Mouse (Mus musculus): ENCODE data around the gene Arhgef3. TPM values are rescaled to one million over a fixed set of nuclear protein-coding genes. Genes with fewer than 3 reads are reported as not detected.

The Arhgef3 gene
- total and polyA plus RNA-seq, 3 experiments: 6.7 to 15.2 (median 11.9) TPM

DNA sequence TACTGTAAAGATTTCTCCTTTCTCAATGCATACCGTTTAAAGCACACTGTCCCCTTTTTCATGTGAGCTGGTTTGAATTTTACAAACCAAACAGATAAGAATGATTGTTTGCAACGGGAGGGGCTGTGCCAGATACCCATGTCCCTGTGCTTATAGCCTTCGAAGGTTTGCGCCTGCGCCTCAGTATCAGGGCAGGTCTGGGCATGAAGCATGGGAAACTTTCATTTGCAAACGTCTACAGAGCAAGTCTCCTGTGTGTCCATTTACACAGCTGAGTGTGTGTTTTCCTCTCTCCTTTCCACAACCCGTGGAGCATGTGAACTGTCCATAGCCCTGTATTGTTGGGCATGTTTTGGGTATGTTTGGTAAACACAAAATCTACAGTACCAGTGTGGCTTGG lies 281.7 kb downstream of the Arhgef3 start:
- Histone ChIP-seq H3K36me3 (replicated peaks) (peaks cover 65% of the 10 kb centered on the region), H3K9me3 (replicated peaks) (no peaks in the 10 kb centered on the region), H3K4me3 (ENCODE audit: low read depth, low read length) (no peak overlapping the region), H3K4me1 (ENCODE audit: insufficient read depth, low read depth, low read length) (peaks cover 11% of the 10 kb centered on the region), H3K27me3 (ENCODE audit: insufficient read depth, low read length) (peaks cover 6% of the 10 kb centered on the region; the same call in 1 of the 2 replicates)
- ATAC-seq (ENCODE audit: extremely low read depth, insufficient number of reproducible peaks, low FRiP score, poor library complexity, severe bottlenecking) (no peak), DNase-seq (ENCODE audit: low spot score) (no peak)
- TF ChIP-seq POLR2AphosphoS5 (IDR thresholded peaks at IDR 0.05; ENCODE audit: insufficient replicate concordance, low read depth, low read length): no peak
- no peak for TF ChIP-seq CTCF (IDR thresholded peaks at IDR 0.05; ENCODE audit: low read depth, low read length)
- TF ChIP-seq TAL1 (conservative IDR thresholded peaks at IDR 0.05; ENCODE audit: low read depth, low read length): no peak
- TF ChIP-seq GATA2 (IDR thresholded peaks at IDR 0.05; ENCODE audit: borderline replicate concordance, low read depth, low read length): no peak
- no peak for TF ChIP-seq GATA1 (IDR thresholded peaks at IDR 0.05; ENCODE audit: borderline replicate concordance, low read length)

DNA sequence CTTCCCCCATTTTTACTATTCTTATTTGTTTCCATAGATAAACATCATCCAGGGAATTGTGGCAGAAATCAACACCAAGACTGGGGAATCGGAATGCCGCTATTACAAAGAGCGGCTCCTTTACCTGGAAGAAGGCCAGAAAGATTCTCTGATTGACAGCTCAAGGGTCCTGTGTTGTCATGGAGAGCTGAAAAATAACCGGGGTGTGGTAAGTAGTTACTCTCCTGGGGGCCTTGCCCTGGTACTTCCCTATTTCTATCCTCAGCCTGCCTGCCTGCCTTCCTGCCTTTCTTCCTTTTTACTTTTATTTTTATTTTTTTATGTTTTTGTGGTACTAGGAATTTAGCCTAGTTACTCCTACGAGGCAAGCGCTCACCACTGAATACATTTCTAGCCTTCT lies 282.8 kb downstream of the Arhgef3 start:
- peaks cover 6% of the 10 kb centered on the region; the same call in 1 of the 2 replicates for H3K27me3 ChIP-seq (ENCODE audit: insufficient read depth, low read length)
- DNase-seq (ENCODE audit: low spot score) (no peak), ATAC-seq (ENCODE audit: extremely low read depth, insufficient number of reproducible peaks, low FRiP score, poor library complexity, severe bottlenecking) (no peak)
- H3K4me1 ChIP-seq (ENCODE audit: insufficient read depth, low read depth, low read length): peaks cover 11% of the 10 kb centered on the region
- no peak overlapping the region for H3K4me3 ChIP-seq (ENCODE audit: low read depth, low read length)
- H3K36me3 ChIP-seq (replicated peaks): peaks cover 73% of the 10 kb centered on the region
- no peaks in the 10 kb centered on the region for H3K9me3 ChIP-seq (replicated peaks)
- TF ChIP-seq POLR2AphosphoS5 (IDR thresholded peaks at IDR 0.05; ENCODE audit: insufficient replicate concordance, low read depth, low read length): no peak
- no peak for TF ChIP-seq GATA1 (IDR thresholded peaks at IDR 0.05; ENCODE audit: borderline replicate concordance, low read length)
- no peak for TF ChIP-seq GATA2 (IDR thresholded peaks at IDR 0.05; ENCODE audit: borderline replicate concordance, low read depth, low read length)
- TF ChIP-seq TAL1 (conservative IDR thresholded peaks at IDR 0.05; ENCODE audit: low read depth, low read length): no peak
- no peak for TF ChIP-seq CTCF (IDR thresholded peaks at IDR 0.05; ENCODE audit: low read depth, low read length)

DNA sequence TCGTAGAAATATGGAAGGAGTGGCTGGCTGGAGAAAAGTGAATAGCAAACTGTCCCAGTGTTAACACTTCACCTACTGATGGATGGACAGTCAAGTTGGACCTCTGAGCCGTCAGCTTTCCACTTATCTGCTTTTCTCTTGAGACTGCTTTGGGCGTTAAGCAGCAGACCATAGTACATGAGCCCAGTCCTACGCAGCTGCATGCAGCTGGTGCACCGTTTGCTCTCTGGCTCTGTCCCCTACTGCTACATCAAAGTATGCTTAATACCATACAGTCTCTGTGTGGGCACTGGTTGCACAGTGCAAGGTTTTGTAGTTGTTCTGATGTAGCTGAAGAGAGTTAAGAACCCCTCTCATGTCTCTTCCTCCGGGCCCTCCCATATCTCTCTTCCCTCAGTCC lies 285.8 kb downstream of the Arhgef3 start:
- H3K4me1 ChIP-seq (ENCODE audit: insufficient read depth, low read depth, low read length): peaks cover 19% of the 10 kb centered on the region
- H3K9me3 ChIP-seq (replicated peaks): no peaks in the 10 kb centered on the region
- H3K4me3 ChIP-seq (ENCODE audit: low read depth, low read length): no peak overlapping the region
- ATAC-seq (ENCODE audit: extremely low read depth, insufficient number of reproducible peaks, low FRiP score, poor library complexity, severe bottlenecking) (no peak), DNase-seq (ENCODE audit: low spot score) (no peak)
- H3K36me3 ChIP-seq (replicated peaks): peaks cover 67% of the 10 kb centered on the region
- no peak for TF ChIP-seq GATA2 (IDR thresholded peaks at IDR 0.05; ENCODE audit: borderline replicate concordance, low read depth, low read length)
- TF ChIP-seq TAL1 (conservative IDR thresholded peaks at IDR 0.05; ENCODE audit: low read depth, low read length): no peak
- TF ChIP-seq GATA1 (IDR thresholded peaks at IDR 0.05; ENCODE audit: borderline replicate concordance, low read length): no peak
- TF ChIP-seq POLR2AphosphoS5 (IDR thresholded peaks at IDR 0.05; ENCODE audit: insufficient replicate concordance, low read depth, low read length): no peak
- no peak for TF ChIP-seq CTCF (IDR thresholded peaks at IDR 0.05; ENCODE audit: low read depth, low read length)
- peaks cover 2% of the 10 kb centered on the region; the same call in 1 of the 2 replicates for H3K27me3 ChIP-seq (ENCODE audit: insufficient read depth, low read length)

DNA sequence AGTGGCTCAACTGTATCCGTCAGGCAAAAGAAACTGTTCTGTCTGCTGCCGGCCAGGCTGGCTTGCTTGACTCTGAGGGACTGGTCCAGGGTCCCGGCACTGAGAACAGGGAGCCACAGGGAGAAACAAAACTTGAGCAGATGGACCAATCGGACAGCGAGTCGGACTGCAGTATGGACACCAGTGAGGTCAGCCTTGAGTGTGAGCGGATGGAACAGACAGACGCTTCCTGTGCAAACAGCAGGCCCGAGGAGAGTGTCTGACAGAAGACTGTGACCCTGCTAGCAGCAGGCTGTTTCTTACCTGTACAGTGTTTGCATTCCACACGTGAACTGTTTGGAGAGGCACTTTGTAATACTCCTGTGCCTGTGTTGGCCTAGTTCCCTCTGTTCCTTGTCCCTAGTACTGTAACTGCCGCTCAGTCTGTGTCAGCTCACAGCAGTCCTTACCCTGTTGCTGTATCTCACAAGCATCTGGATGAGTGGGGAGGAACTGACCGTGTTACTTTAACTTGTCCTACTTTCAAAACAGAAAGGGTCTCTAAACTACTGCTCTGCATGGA lies 287.1 kb downstream of the Arhgef3 start:
- DNase-seq (ENCODE audit: low spot score) (no peak), ATAC-seq (ENCODE audit: extremely low read depth, insufficient number of reproducible peaks, low FRiP score, poor library complexity, severe bottlenecking) (no peak)
- no peak for TF ChIP-seq TAL1 (conservative IDR thresholded peaks at IDR 0.05; ENCODE audit: low read depth, low read length)
- Histone ChIP-seq H3K4me1 (ENCODE audit: insufficient read depth, low read depth, low read length) (peaks cover 23% of the 10 kb centered on the region), H3K4me3 (ENCODE audit: low read depth, low read length) (no peak overlapping the region), H3K27me3 (ENCODE audit: insufficient read depth, low read length) (peaks cover 3% of the 10 kb centered on the region; the same call in 1 of the 2 replicates), H3K36me3 (replicated peaks) (peaks cover 57% of the 10 kb centered on the region), H3K9me3 (replicated peaks) (no peaks in the 10 kb centered on the region)

DNA sequence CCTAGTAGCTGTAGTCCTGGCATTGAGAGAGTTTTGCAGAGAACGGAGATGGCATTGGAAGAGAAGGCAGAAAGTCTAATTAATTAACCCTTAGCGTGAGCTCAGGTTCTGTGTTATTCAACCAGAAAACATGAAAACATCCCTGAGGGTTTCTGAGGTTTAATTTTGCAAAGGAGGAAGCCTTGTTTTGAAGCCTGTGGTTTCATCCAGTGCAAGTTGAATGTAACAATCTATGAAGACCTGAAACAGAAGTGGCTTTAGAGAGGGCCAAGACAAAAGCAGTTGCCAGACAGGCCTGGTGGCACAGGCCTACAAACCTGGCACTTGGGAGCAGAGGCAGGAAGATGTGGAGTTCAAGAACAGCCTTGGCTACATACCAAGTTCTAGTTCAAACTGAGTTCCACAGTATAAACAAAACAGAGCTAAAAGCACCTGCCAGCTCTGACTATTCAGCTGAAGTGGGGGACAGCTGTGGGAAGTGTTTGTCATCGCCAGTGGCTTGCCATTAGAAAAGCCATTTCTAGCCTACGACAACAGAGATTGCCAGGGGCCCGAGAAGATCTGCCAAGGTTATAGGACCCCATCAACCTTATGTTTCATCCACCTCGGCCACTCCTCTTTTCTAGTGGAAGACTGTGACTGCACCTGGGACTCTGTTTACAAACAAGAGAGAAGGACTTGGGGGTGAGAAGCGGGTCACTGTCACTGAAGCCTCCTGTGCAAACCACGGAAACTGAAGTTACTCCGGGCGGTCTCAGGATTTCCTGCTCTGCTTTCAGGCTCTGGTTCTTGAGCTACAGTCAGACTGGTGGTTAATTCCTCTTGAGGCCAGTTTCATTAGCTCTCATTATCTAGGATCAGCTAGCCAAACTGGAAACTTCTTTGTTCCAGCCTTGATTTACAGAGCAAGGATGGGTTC lies 287.9 kb downstream of the Arhgef3 start:
- no peak for ATAC-seq (ENCODE audit: extremely low read depth, insufficient number of reproducible peaks, low FRiP score, poor library complexity, severe bottlenecking)
- H3K4me3 ChIP-seq (ENCODE audit: low read depth, low read length): no peak overlapping the region
- peaks cover 17% of the 10 kb centered on the region for H3K4me1 ChIP-seq (ENCODE audit: insufficient read depth, low read depth, low read length)
- TF ChIP-seq CTCF (IDR thresholded peaks at IDR 0.05; ENCODE audit: low read depth, low read length): no peak
- no peak for TF ChIP-seq POLR2AphosphoS5 (IDR thresholded peaks at IDR 0.05; ENCODE audit: insufficient replicate concordance, low read depth, low read length)
- TF ChIP-seq TAL1 (conservative IDR thresholded peaks at IDR 0.05; ENCODE audit: low read depth, low read length): no peak
- no peak for TF ChIP-seq GATA1 (IDR thresholded peaks at IDR 0.05; ENCODE audit: borderline replicate concordance, low read length)
- no peak for TF ChIP-seq GATA2 (IDR thresholded peaks at IDR 0.05; ENCODE audit: borderline replicate concordance, low read depth, low read length)
- H3K36me3 ChIP-seq (replicated peaks): peaks cover 52% of the 10 kb centered on the region
- H3K27me3 ChIP-seq (ENCODE audit: insufficient read depth, low read length): peaks cover 5% of the 10 kb centered on the region; the same call in 1 of the 2 replicates
- H3K9me3 ChIP-seq (replicated peaks): no peaks in the 10 kb centered on the region
- DNase-seq (ENCODE audit: low spot score): no peak

DNA sequence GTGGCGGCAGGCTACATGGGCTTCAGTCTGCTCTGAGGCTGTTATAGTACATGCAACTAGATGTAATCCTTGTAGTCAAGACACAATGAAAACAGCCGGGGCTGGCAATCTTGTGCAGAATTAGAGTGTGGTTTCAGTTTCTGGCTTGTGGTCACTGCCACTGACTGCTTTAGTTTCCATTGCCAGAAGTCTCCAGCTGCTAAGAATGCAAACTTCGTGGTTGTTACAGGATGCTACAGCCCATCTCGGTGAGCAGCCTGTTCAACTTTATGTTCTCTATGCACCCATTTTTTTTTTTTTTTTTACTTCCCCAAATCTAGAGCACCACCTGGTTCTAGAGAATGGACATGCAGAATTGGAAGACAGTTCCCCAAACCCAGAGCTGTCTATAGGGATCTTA lies 290.8 kb downstream of the Arhgef3 start:
- Histone ChIP-seq H3K9me3 (replicated peaks) (no peaks in the 10 kb centered on the region), H3K4me3 (ENCODE audit: low read depth, low read length) (no peak overlapping the region; the same call in 1 of the 2 replicates), H3K27me3 (ENCODE audit: insufficient read depth, low read length) (peaks cover 3% of the 10 kb centered on the region; the same call in 1 of the 2 replicates), H3K4me1 (ENCODE audit: insufficient read depth, low read depth, low read length) (peaks cover 18% of the 10 kb centered on the region), H3K36me3 (replicated peaks) (peaks cover 28% of the 10 kb centered on the region)
- DNase-seq (ENCODE audit: low spot score) (no peak), ATAC-seq (ENCODE audit: extremely low read depth, insufficient number of reproducible peaks, low FRiP score, poor library complexity, severe bottlenecking) (no peak)
- TF ChIP-seq TAL1 (conservative IDR thresholded peaks at IDR 0.05; ENCODE audit: low read depth, low read length): no peak
- TF ChIP-seq GATA1 (IDR thresholded peaks at IDR 0.05; ENCODE audit: borderline replicate concordance, low read length): no peak
- TF ChIP-seq CTCF (IDR thresholded peaks at IDR 0.05; ENCODE audit: low read depth, low read length): no peak
- TF ChIP-seq GATA2 (IDR thresholded peaks at IDR 0.05; ENCODE audit: borderline replicate concordance, low read depth, low read length): no peak
- no peak for TF ChIP-seq POLR2AphosphoS5 (IDR thresholded peaks at IDR 0.05; ENCODE audit: insufficient replicate concordance, low read depth, low read length)

Measured in G1E (cell line).